Mouse (Mus musculus) Patski (cell line): ENCODE results near the gene Pdlim5. TPM values are rescaled to one million over a fixed set of nuclear protein-coding genes. Genes with fewer than 3 reads are reported as not detected.

Experiments used
- ATAC-seq: fragments of 100-300 bp; one replicate; pipeline ENCODE4 v1.8.0; 2021
- CTCF ChIA-PET: fragments of 350-600 bp; sonication (Branson Sonifier 250); formaldehyde crosslinking; loops from one replicate; lab custom pipeline; 2022; ENCODE audit warnings: inconsistent platforms; lab: Charles Lee
- POLR2A ChIA-PET: fragments of 350-600 bp; sonication (Branson Sonifier 250); formaldehyde crosslinking; loops from one replicate; lab custom pipeline; 2022; ENCODE audit warnings: antibody characterized with exemption, inconsistent platforms; lab: Charles Lee
- DNase-seq: peaks from one replicate; pipeline ENCODE4 v3.0.0-alpha.2; 2011; ENCODE audit warnings: low read depth, low spot score
- H3K27me3 ChIP-seq: fragments of 371-371 bp; one replicate; pipeline ENCODE4 v1.5.1; 2021
- CTCF ChIP-seq: fragments of 100-300 bp; IDR thresholded peaks from one replicate; pipeline ENCODE4 v1.5.1; 2021
- in situ Hi-C: fragments of 300-500 bp; cut with MboI; formaldehyde crosslinking; loops from 3 replicates; pipeline ENCODE4 v1.11.1; 2018; ENCODE audit warnings: low pct_unique_long_range_greater_than_20kb, mixed read lengths
- polyA plus RNA-seq: library from polyadenylated mRNA; unstranded; gene quantifications from one replicate; pipeline ENCODE4 v1.2.3, GENCODE M21; 2021

Pdlim5 gene
- polyA plus RNA-seq, 1 experiment from 2014 or later = 145 TPM

- ATAC-seq = no peak
- no peaks in the 10 kb centered on the region for H3K27me3 ChIP-seq
- DNase-seq = no peak
- CTCF ChIA-PET = interaction anchor here (0.9 to 2.6 kb wide), 13 partner anchors 10 to 91 kb away, joined by 3 to 22 read pairs (median 3); no protein-coding TSS in a partner anchor
- in situ Hi-C loops = no loop called here
- POLR2A ChIA-PET = interaction anchor here (0.8 to 1.4 kb wide), 4 partner anchors 13 to 30 kb away, joined by 3 to 5 read pairs (median 4); no protein-coding TSS in a partner anchor
- no peak for TF ChIP-seq CTCF
These were observed 49.2 kb downstream of the Pdlim5 start for GRCm38 (mm10) chr3:142346261-142346660.

GRCm38 (mm10) chr3:142345235-142346125 is 50.0 kb downstream of the Pdlim5 start:
- in situ Hi-C loops = no loop called here
- DNase-seq = no peak
- no peak for TF ChIP-seq CTCF
- ChIA-PET POLR2A (interaction anchor here (0.8 to 1.4 kb wide), 7 partner anchors 8 to 49 kb away, joined by 3 to 5 read pairs (median 3); no protein-coding TSS in a partner anchor), CTCF (interaction anchor here (0.7 to 2.6 kb wide), 19 partner anchors 8 to 92 kb away, joined by 3 to 22 read pairs (median 3); no protein-coding TSS in a partner anchor)
- no peaks in the 10 kb centered on the region for H3K27me3 ChIP-seq
- peak; percentile 87 for ATAC-seq

DNA sequence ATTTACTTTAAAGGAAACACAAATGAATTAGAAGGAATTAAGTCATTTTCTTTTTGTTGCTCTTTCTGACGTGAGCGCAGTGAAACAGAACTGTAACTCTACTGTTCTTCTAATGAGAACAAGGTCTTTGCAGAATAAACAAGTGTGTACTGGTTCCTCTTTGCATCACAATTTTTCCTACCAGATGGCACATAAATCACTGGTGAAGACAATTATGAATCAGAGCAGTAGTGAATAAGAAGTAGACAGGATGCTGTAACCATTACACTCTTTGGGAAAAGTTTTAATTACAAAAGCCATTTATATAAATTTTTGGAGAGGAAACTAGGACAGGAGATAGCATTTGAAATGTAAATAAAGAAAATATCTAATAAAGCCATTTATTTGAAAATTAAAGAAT is 51.7 kb downstream of the Pdlim5 start:
- POLR2A ChIA-PET = no interaction called here
- ATAC-seq (no peak), DNase-seq (no peak)
- in situ Hi-C loops = no loop called here
- no peak for TF ChIP-seq CTCF
- H3K27me3 ChIP-seq = no peaks in the 10 kb centered on the region
- CTCF ChIA-PET = interaction anchor here (0.7 to 1.3 kb wide), 2 partner anchors 16 to 33 kb away, joined by 3 to 5 read pairs; no protein-coding TSS in a partner anchor

- in situ Hi-C loops = no loop called here
- no peak for ATAC-seq
- CTCF ChIA-PET = interaction anchor here (0.8 to 1.2 kb wide), 2 partner anchors 19 to 21 kb away, joined by 3 read pairs; no protein-coding TSS in a partner anchor
- TF ChIP-seq CTCF = no peak
- H3K27me3 ChIP-seq = no peaks in the 10 kb centered on the region
- POLR2A ChIA-PET = interaction anchor here (1.2 to 1.8 kb wide), 2 partner anchors 9 to 11 kb away, joined by 4 read pairs; no protein-coding TSS in a partner anchor
- DNase-seq = no peak
These were observed 54.8 kb downstream of the Pdlim5 start for GRCm38 (mm10) chr3:142340701-142341100.

- CTCF ChIA-PET = interaction anchor here (1.0 to 1.2 kb wide), 2 partner anchors 9 to 18 kb away, joined by 3 to 4 read pairs; no protein-coding TSS in a partner anchor
- TF ChIP-seq CTCF = no peak
- DNase-seq (no peak), ATAC-seq (no peak)
- in situ Hi-C loops = no loop called here
- POLR2A ChIA-PET = interaction anchor here (1.8 kb wide), 1 partner anchor 8 kb away, joined by 4 read pairs; no protein-coding TSS in a partner anchor
- H3K27me3 ChIP-seq = no peaks in the 10 kb centered on the region
These were observed 55.9 kb downstream of the Pdlim5 start for GRCm38 (mm10) chr3:142339440-142340251.

- ATAC-seq (no peak), DNase-seq (no peak)
- ChIA-PET CTCF (interaction anchor here (0.9 to 1.4 kb wide), 4 partner anchors 12 to 43 kb away, joined by 3 read pairs; no protein-coding TSS in a partner anchor), POLR2A (no interaction called here)
- H3K27me3 ChIP-seq = no peaks in the 10 kb centered on the region
- in situ Hi-C loops = no loop called here
- no peak for TF ChIP-seq CTCF
These were observed 57.4 kb downstream of the Pdlim5 start for GRCm38 (mm10) chr3:142338058-142338457.

DNA sequence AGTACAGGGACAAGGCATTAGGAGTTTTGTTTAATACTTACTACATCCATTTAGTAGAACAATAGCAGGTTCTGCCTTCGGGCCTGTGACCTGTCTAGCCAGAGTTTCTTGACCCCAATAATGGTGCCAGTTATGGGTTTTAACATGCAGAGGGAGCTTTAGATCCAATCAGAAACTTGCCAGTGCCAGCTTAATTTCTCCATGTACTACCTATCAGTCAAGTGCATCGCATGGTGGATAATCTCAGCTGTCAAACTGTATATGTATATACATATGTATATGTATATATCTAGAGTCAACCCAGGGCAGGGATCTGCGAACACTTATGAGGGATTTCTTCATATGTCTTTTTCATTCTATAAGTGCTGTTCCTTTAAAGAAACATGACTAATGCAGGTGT is 61.0 kb downstream of the Pdlim5 start:
- in situ Hi-C loops = no loop called here
- ChIA-PET POLR2A (interaction anchor here (1.7 kb wide), 1 partner anchor 60 kb away, joined by 5 read pairs; no protein-coding TSS in a partner anchor), CTCF (interaction anchor here (9.1 kb wide), 1 partner anchor 18 kb away, joined by 115 read pairs; no protein-coding TSS in a partner anchor)
- ATAC-seq (no peak), DNase-seq (no peak)
- H3K27me3 ChIP-seq = no peaks in the 10 kb centered on the region
- no peak for TF ChIP-seq CTCF

- ATAC-seq = no peak
- in situ Hi-C loops = no loop called here
- no peak for TF ChIP-seq CTCF
- DNase-seq = no peak
- H3K27me3 ChIP-seq = no peaks in the 10 kb centered on the region
- ChIA-PET CTCF (interaction anchor here (9.1 kb wide), 1 partner anchor 17 kb away, joined by 115 read pairs; no protein-coding TSS in a partner anchor), POLR2A (no interaction called here)
These were observed 62.0 kb downstream of the Pdlim5 start for GRCm38 (mm10) chr3:142333458-142333857.

DNA sequence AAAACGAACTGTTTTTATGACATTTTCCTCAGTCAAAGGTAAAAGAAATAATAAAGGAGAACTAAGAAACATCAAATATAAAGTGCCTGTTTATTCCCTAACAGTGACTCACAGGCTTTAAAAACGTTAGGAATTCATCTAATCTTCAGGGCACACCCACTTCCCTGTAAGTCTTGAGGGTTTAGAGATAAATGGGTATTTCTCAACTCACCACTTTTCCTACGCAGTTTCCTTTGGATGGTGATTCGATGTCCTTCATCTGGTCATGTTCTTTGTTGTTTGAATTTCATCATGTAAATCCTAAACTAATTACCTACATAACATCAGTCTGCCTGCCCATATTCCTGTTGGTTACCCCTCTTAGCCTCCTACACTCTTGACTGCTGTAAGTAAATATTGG is 62.8 kb downstream of the Pdlim5 start:
- ATAC-seq = no peak
- no peaks in the 10 kb centered on the region for H3K27me3 ChIP-seq
- TF ChIP-seq CTCF = no peak
- ChIA-PET CTCF (interaction anchor here (1.1 to 9.1 kb wide), 3 partner anchors 13 to 91 kb away, joined by 4 to 115 read pairs (median 22); no protein-coding TSS in a partner anchor), POLR2A (interaction anchor here (1.0 kb wide), 1 partner anchor 91 kb away, joined by 3 read pairs; no protein-coding TSS in a partner anchor)
- DNase-seq = no peak
- in situ Hi-C loops = no loop called here
